Mouse (Mus musculus) 3134 (cell line): ENCODE results near the gene Olfr476.
"Not testable (repeated sequence)": the region's sequence is repeated elsewhere in the genome, so short reads cannot be mapped to it uniquely, and the experiment has no call there.

Source experiments
- DNase-seq: peaks from one replicate; pipeline ENCODE4 v3.0.0-alpha.2; 2011; ENCODE audit warnings: low spot score; ENCODE audit not compliant: insufficient read length; ENCODE audit errors: extremely low read depth

Gene Olfr476

GRCm38 (mm10) chr7:107964503-107964902 lies at the start of gene Olfr476:
Olfr476 (plus strand) TSS chr7:107964803.
- DNase-seq, result no peak

DNA sequence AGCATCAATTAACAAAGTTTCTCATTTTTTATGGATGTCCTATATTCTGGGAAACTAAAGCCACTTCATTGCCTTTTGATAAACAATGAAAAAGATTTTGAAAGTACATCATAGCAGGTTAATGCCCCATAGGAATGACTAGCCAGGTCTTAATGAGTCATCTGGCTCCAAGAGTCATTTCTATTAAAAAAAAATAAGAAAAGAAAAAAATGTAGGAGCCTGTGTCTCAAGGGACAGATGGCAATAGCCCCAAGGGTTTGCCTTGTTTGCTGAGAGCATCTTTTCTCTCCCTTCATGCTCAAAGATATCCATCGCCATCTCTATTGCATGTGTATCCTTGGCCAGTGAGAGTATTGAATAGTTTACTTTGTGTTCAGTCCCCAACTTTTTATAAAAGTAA lies 34.5 kb upstream of the Olfr476 start, which contains the start of gene Olfr473:
Gene Olfr473, plus strand, starts transcription at position 301 of the 400 bp plus-strand sequence.
- no peak for DNase-seq

- DNase-seq, result not testable (repeated sequence)
Measured at GRCm38 (mm10) chr7:107952539-107952938, 12.1 kb upstream of the Olfr476 start.

GRCm38 (mm10) chr7:107954343-107954742 lies 10.3 kb upstream of the Olfr476 start, which contains the start of gene Olfr474:
Olfr474 (plus strand) TSS chr7:107954643.
- DNase-seq, result no peak

- DNase-seq, result no peak
Measured at GRCm38 (mm10) chr7:107986393-107986792, 21.8 kb downstream of the Olfr476 start, which contains the start of gene Olfr477. Olfr477 (plus strand) TSS chr7:107986693.

- DNase-seq, result not testable (repeated sequence)
Measured at GRCm38 (mm10) chr7:108014256-108014655, 49.7 kb downstream of the Olfr476 start.
